Mouse (Mus musculus) intestine, embryonic 14.5 days (tissue): ENCODE measurements around the gene Pdpn. TPM values are rescaled to one million over a fixed set of nuclear protein-coding genes. Genes with fewer than 3 reads are reported as not detected.

Source experiments
- ATAC-seq: fragments of 200-750 bp; cut with Nextera tagmentation; replicated peaks from 2 replicates; pipeline ENCODE4 v1.8.0; 2017; ENCODE audit warnings: low read depth, moderate number of reproducible peaks, moderate TSS enrichment, moderate library complexity; ENCODE audit not compliant: low FRiP score, low TSS enrichment
- DNase-seq: peaks from one replicate; pipeline ENCODE4 v3.0.0-alpha.2; 2018; ENCODE audit warnings: low spot score
- H3K27ac ChIP-seq: fragments of 300-500 bp; sonication (generic); 2 replicates; pipeline ENCODE4 v1.5.1; 2014; ENCODE audit warnings: low read depth, mild to moderate bottlenecking, control low read depth
- H3K27me3 ChIP-seq: fragments of 300-500 bp; sonication (generic); replicated peaks from 2 replicates; pipeline ENCODE4 v1.6.1; 2014; ENCODE audit warnings: low read length, control low read depth; ENCODE audit not compliant: control insufficient read depth, insufficient read depth
- H3K36me3 ChIP-seq: fragments of 300-500 bp; sonication (generic); 2 replicates; pipeline ENCODE4 v1.6.1; 2014; ENCODE audit warnings: low read length, control low read depth; ENCODE audit not compliant: control insufficient read depth, insufficient read depth
- H3K4me1 ChIP-seq: fragments of 300-500 bp; sonication (generic); replicated peaks from 2 replicates; pipeline ENCODE4 v1.6.1; 2014; ENCODE audit warnings: low read length, control low read depth, mixed read lengths; ENCODE audit not compliant: control insufficient read depth, insufficient read depth
- H3K4me2 ChIP-seq: fragments of 300-500 bp; sonication (generic); 2 replicates; pipeline ENCODE4 v1.6.1; 2014; ENCODE audit warnings: low read length
- H3K4me3 ChIP-seq: fragments of 300-500 bp; sonication (generic); 2 replicates; pipeline ENCODE4 v1.5.1; 2014; ENCODE audit warnings: low read depth, low read length, control low read depth, mixed read lengths
- H3K9ac ChIP-seq: fragments of 300-500 bp; sonication (generic); 2 replicates; pipeline ENCODE4 v1.6.1; 2014; ENCODE audit warnings: mild to moderate bottlenecking, low read length
- H3K9me3 ChIP-seq: fragments of 300-500 bp; sonication (generic); 2 replicates; pipeline ENCODE4 v1.6.1; 2016; ENCODE audit warnings: low read length, control low read depth; ENCODE audit not compliant: control insufficient read depth
- WGBS: fragments of 180-500 bp; shearing (Covaris S2); extraction: QIAGEN DNeasy Blood & Tissue Kit; methylation state at CpG from one replicate; pipeline ENCODE4 v1.1.7; 2014; 5-methylcytosine and 5-hydroxymethylcytosine counted together
- polyA plus RNA-seq: library from polyadenylated mRNA; unstranded; fragments of >200 nt; fragmentation: Nextera tagmentation; extraction: Ambion mirVana; gene quantifications from 2 replicates; pipeline ENCODE4 v1.2.1, GENCODE M21; 2014

The Pdpn gene
- polyA plus RNA-seq, 1 experiment from 2014 or later = 36.3 TPM

DNA sequence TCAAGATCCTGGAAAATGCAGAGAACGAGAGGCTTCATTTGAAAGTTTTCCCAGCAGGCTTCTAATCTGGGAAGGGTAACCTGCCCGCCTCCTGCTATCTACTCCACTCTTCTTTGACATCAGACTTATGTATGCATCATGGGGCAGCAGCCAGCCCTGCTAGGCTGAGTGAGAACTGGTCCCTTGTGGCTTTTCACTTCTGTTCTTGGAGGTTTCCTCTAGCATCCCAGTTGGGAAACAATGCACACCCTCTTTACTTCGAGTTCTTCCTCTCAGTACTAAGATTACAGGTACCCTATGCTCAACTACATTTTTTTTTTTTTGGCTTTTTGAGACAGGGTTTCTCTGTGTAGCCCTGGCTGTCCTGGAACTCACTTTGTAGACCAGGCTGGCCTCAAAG lies 28.5 kb downstream of the Pdpn start:
- 77% methylated on average over 3 of the region's 3 CpGs for WGBS
- Histone ChIP-seq H3K4me3 (no peak overlapping the region), H3K4me1 (no peaks in the 10 kb centered on the region), H3K27ac (no peak overlapping the region), H3K9ac (no peak overlapping the region), H3K36me3 (0 out of 2 replicates have a peak, but pooled peaks cover 6% of the 10 kb centered on the region), H3K27me3 (no peaks in the 10 kb centered on the region), H3K9me3 (no peaks in the 10 kb centered on the region), H3K4me2 (no peak overlapping the region)
- DNase-seq (no peak), ATAC-seq (no peak)

GRCm38 (mm10) chr4:143262696-143263095 lies 36.7 kb downstream of the Pdpn start:
- Histone ChIP-seq H3K4me2 (no peak overlapping the region), H3K4me3 (no peak overlapping the region), H3K27ac (no peak overlapping the region), H3K36me3 (no peaks in the 10 kb centered on the region), H3K27me3 (no peaks in the 10 kb centered on the region), H3K4me1 (peaks cover 5% of the 10 kb centered on the region; the same call in 1 of the 2 replicates), H3K9ac (no peak overlapping the region), H3K9me3 (no peaks in the 10 kb centered on the region)
- ATAC-seq = no peak
- no peak for DNase-seq
- WGBS = 76% methylated on average over 12 of the region's 12 CpGs

DNA sequence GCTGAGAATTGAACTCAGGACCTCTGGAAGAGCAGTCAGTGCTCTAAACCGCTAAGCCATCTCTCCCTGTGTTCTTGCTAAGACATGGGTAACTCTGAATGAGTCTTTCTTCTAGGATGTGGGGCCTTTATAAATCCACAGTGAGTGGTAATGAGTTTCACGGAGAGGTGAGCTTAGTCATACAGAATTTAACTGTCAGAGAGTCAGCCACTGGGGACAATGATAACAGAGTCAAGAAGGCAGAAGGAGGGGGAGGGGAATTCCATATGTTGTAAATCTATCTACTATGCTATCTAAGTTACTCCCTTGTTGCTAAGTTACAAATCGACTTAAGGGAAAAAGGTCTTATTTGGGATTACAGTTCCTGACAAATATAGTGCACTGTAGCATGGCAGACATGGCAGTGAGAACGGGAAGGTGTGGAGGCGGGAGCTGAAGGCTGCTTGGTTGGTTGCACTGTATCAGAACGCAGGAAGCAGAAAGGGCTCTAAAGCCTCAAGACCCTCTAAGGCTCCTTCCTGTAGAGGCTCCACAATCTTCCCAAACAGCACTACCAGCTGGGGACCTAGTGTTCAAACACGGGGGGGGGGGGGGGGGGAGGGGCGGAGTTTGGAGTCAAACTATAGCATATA lies 39.5 kb downstream of the Pdpn start:
- ATAC-seq (peak; percentile 51; the same call in 1 of the 2 replicates), DNase-seq (no peak)
- WGBS = 29% methylated on average over 7 of the region's 8 CpGs
- no peak overlapping the region for H3K27ac ChIP-seq
- H3K36me3 ChIP-seq = no peaks in the 10 kb centered on the region
- H3K27me3 ChIP-seq = no peaks in the 10 kb centered on the region
- peaks cover 5% of the 10 kb centered on the region; the same call in 1 of the 2 replicates for H3K4me1 ChIP-seq
- no peaks in the 10 kb centered on the region for H3K9me3 ChIP-seq
- no peak overlapping the region for H3K9ac ChIP-seq
- H3K4me2 ChIP-seq = no peak overlapping the region
- no peak overlapping the region for H3K4me3 ChIP-seq

GRCm38 (mm10) chr4:143258517-143258916 lies 40.8 kb downstream of the Pdpn start:
- Histone ChIP-seq H3K4me3 (no peak overlapping the region), H3K4me2 (peak overlapping the region; percentile 40), H3K4me1 (peaks cover 5% of the 10 kb centered on the region; the same call in 1 of the 2 replicates), H3K27me3 (no peaks in the 10 kb centered on the region), H3K9me3 (no peaks in the 10 kb centered on the region), H3K27ac (no peak overlapping the region), H3K36me3 (no peaks in the 10 kb centered on the region), H3K9ac (no peak overlapping the region)
- ATAC-seq = peak; percentile 44; the same call in 1 of the 2 replicates
- DNase-seq = peak; percentile 82
- WGBS = 35% methylated on average over 19 of the region's 19 CpGs

DNA sequence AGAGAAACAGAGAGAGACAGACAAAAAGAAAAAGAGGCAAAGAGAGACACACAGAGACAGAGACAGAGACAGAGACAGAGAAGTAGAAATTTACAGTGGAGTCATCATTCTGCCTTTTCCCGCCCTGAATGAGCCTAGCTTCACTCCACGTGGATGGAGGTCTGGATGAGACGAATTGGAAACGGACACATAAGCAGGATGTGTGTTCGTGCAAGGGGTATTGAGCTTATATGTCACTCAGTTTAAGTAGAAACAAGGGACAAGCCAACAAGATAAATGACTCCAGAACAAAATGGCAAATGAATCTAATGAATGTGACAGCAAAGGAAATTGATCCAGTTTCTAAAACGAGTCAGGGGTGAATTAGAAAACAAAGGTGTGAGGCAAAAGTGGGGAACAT lies 41.4 kb downstream of the Pdpn start:
- 49% methylated on average over 6 of the region's 6 CpGs for WGBS
- Histone ChIP-seq H3K36me3 (no peaks in the 10 kb centered on the region), H3K9ac (no peak overlapping the region), H3K4me2 (no peak overlapping the region), H3K27ac (no peak overlapping the region), H3K27me3 (no peaks in the 10 kb centered on the region), H3K4me3 (no peak overlapping the region), H3K9me3 (no peaks in the 10 kb centered on the region), H3K4me1 (peaks cover 5% of the 10 kb centered on the region; the same call in 1 of the 2 replicates)
- no peak for DNase-seq
- no peak for ATAC-seq

GRCm38 (mm10) chr4:143255541-143255940 lies 43.8 kb downstream of the Pdpn start:
- DNase-seq (no peak), ATAC-seq (no peak)
- H3K27ac ChIP-seq = no peak overlapping the region
- no peak overlapping the region for H3K9ac ChIP-seq
- H3K4me2 ChIP-seq = no peak overlapping the region
- H3K4me3 ChIP-seq = no peak overlapping the region
- H3K27me3 ChIP-seq = no peaks in the 10 kb centered on the region
- no peaks in the 10 kb centered on the region for H3K36me3 ChIP-seq
- peaks cover 5% of the 10 kb centered on the region; the same call in 1 of the 2 replicates for H3K4me1 ChIP-seq
- H3K9me3 ChIP-seq = no peaks in the 10 kb centered on the region
- WGBS = 50% methylated on average over 8 of the region's 8 CpGs

- Histone ChIP-seq H3K27me3 (no peaks in the 10 kb centered on the region), H3K36me3 (no peaks in the 10 kb centered on the region), H3K9me3 (no peaks in the 10 kb centered on the region), H3K4me1 (no peaks in the 10 kb centered on the region; the same call in 1 of the 2 replicates), H3K4me3 (no peak overlapping the region), H3K27ac (no peak overlapping the region), H3K4me2 (no peak overlapping the region), H3K9ac (no peak overlapping the region)
- ATAC-seq = no peak
- WGBS = 76% methylated on average over 1 of the region's 1 CpGs
- DNase-seq = no peak
These were observed 46.0 kb downstream of the Pdpn start for GRCm38 (mm10) chr4:143253356-143253755.

DNA sequence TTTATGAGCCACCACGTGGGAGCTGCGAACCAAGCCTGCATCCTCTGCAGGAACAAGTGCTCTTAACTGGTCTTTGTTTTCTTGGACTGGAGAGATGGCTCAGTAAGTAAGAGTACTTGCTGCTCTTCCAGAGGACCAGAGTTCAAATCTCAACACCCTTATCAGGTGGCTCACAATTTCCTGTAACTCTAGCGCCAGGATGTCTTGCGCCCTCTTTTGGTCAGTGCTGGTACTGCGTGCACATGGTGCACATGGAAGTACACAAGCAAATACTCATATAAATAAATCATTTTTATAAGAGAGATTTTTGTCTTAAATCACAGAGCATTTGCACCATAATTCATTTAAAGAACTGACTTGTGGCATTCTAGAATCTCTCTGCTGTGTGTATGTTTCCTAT lies 51.3 kb downstream of the Pdpn start:
- Histone ChIP-seq H3K27ac (no peak overlapping the region), H3K27me3 (no peaks in the 10 kb centered on the region), H3K9ac (no peak overlapping the region), H3K9me3 (no peaks in the 10 kb centered on the region), H3K4me3 (no peak overlapping the region), H3K4me1 (no peaks in the 10 kb centered on the region), H3K4me2 (no peak overlapping the region), H3K36me3 (no peaks in the 10 kb centered on the region)
- 71% methylated on average over 5 of the region's 5 CpGs for WGBS
- ATAC-seq = no peak
- DNase-seq = no peak

DNA sequence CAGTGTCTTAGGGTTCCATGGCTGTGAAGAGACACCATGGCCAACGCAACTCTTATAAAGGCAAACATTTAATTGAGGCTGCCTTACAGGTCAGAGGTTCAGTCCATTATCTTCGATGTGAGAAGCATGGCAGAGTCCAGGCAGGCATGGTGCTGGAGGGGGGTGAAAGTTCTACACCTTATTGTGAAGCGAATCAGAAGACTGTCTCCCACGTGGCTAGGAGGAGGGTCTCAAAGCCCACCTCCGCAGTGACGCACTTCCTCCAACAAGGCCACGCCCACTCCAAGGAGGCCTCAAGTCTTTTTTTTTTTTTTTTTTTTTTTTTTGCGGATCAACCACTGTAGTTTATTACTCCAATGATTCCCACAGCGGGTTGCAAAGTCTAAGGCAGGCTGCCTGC lies 58.1 kb downstream of the Pdpn start:
- H3K27ac ChIP-seq = no peak overlapping the region
- ATAC-seq (no peak), DNase-seq (no peak)
- no peaks in the 10 kb centered on the region for H3K27me3 ChIP-seq
- no peaks in the 10 kb centered on the region for H3K9me3 ChIP-seq
- H3K4me3 ChIP-seq = no peak overlapping the region
- H3K9ac ChIP-seq = no peak overlapping the region
- WGBS = 77% methylated on average over 9 of the region's 9 CpGs
- no peaks in the 10 kb centered on the region for H3K36me3 ChIP-seq
- H3K4me2 ChIP-seq = no peak overlapping the region
- no peaks in the 10 kb centered on the region; the same call in 1 of the 2 replicates for H3K4me1 ChIP-seq
